Mouse (Mus musculus): ENCODE data around the gene AI854703.

- TF ChIP-seq CTCF (IDR thresholded peaks at IDR 0.05; ENCODE audit: extremely low read depth, insufficient read length, insufficient replicate concordance, low read depth, low read length) = no peak
- TF ChIP-seq POLR2A (IDR thresholded peaks at IDR 0.05; ENCODE audit: low read depth, low read length) = no peak
These were observed 32.4 kb upstream of the AI854703 start for GRCm38 (mm10) chr6:48594043-48594738.

All from small intestine, adult 2 months (tissue).